Mouse (Mus musculus) B cell, adult 67 days (primary cell): ENCODE data around the gene Cdkn2a. TPM values are rescaled to one million over a fixed set of nuclear protein-coding genes. Genes with fewer than 3 reads are reported as not detected.

ENCODE experiments used
- total RNA-seq, 2 experiments: library from RNA; stranded (reverse); gene quantifications; 4 replicates each; pipeline ENCODE4 v1.2.4; 2023

Cdkn2a gene
- not detected for total RNA-seq

DNA sequence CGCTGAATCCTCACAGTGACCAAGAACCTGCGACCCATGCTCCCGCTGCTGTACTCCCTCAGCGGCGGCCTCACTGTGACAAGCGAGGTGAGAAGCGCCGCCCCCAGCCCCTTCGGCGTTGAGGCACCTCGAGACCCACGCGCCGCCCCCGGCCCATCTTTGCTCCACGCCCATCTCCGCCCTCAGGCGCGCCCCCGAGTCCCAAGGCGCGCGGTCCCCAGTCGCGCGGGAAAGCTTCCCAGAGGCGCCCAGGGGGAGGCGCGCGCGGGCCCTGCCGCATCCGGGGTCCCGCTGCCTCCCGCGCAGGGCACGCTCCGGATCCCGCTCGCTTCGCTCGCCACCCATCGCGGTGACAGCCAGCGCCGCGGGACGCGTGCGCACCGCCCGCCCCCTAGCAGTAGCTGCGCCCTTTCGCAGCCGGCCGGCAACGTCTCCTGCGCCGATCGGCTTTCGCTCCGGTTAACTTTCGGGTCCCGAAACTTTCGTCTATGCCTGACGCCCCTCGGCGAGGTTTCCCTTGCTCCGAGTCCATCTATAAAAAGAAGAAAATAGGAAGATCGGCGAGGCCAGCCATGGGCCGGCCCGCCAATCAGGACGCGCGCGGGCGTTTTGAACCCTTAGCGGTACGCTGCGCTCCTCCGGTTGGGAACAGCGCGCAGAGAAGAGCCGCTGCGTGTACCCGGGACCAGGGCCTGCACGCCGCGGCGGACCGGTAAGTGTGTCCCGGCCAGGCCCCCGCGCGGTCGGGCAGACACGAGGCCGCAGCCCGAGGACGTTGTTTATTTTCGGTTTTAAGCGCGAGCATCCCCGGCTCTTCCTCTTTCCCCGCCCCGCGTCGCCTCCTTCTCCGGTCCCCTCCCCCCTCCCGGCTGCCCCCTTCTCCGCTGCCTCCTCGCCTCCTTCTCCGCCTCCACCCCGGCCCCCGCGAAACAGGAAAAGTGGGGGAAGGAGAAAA, at the start of gene Cdkn2a:
TSS of gene Cdkn2a (minus strand) at position 168 of the 955 bp plus-strand sequence.

DNA sequence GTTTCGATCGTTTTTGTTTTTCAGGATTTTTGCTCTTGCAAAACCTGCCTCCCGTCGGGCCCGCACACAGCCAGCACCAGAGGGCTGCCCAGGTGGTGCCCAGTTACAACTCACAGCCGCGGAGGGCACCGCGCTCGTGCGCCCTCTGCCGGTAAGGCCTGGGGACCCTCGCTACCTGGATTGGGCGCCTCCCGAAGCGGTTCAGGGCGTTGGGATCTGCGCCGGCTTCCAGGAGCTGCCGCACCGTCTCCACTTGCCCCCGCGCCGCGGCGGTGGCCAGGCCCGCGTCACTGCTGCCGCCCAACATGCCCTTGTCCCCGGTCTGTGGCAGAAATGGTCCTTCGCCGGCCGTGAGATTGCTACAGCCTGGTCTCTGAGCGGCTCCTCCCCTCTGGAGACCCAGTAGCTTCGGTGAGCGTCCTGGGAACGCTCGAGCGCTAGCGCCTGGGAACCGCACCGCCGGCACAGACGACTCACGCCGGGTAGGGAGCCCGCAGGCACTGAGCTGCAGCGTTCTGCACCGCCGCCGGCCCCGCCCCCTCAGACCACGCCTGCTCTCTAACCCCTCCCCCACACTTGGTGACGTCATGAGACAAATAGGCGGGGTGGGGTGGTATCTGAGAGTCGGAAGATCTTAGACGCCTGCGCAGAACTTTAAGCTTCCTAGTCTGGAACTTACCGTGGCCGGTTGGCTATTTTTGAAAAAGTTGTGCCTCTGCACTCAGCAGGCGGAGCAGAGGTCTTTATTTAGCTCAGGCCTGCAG, 16.2 kb upstream of the Cdkn2a start, which contains the start of gene Cdkn2b:
TSS of gene Cdkn2b (minus strand) at position 549 of the 764 bp plus-strand sequence.

Other genes starting within 250 kb of the Cdkn2a start
- gene Mtap, start 157.5 kb downstream of the Cdkn2a start, total RNA-seq = 10 to 100 TPM; 32.0 to 32.4 TPM
- not detected for gene Cdkn2b, start 16.4 kb upstream of the Cdkn2a start, total RNA-seq